Mouse (Mus musculus) spleen, postnatal 10 days (tissue): ENCODE measurements around the gene Man2c1.

Source experiments
- DNase-seq, 2 experiments: peaks; one replicate each; pipeline ENCODE4 v3.0.0; 2021 to 2022; ENCODE audit warnings: low spot score in 2 of 2

The Man2c1 gene

DNA sequence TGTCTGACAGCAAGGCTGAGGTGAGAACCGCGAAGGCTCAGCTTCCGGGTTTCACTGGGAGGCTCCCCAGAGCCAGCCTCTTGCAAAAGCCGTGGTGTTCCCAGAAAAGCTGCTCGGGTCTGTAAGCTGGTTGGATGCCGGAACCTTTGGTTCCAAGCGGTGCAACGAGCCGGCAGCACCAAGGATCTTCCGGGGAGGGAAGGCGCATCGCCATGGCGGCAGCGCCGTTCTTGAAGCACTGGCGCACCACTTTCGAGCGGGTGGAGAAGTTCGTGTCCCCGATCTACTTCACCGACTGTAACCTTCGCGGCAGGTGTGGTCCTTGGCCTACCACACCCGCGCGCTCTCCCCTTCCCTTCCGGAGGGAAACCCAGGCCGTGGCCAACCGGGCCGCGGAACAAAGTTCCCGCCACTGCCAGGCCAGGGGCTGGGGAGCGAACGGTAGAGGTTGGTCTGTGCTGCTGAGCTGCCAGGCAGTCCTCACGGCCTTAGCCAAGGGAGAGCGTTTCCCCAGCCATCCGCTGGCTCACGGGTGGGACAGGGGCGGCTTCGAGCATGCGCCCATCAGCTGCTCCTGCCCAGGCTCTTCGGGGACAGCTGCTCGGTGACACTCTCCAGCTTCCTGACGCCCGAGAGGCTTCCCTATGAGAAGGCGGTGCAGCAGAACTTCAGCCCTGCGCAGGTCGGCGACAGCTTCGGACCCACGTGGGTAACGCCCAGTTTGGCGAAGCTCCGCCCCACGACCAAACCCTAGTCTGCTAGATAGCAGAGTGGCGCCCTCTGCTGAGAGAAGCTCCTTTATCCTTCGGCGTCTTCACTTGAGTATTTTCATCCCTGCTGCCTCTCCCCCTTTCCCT is at the start of gene Man2c1:
TSS of gene Man2c1 (plus strand) at position 114 of the 857 bp plus-strand sequence.
- peak; percentile 90 to 98 for DNase-seq

DNA sequence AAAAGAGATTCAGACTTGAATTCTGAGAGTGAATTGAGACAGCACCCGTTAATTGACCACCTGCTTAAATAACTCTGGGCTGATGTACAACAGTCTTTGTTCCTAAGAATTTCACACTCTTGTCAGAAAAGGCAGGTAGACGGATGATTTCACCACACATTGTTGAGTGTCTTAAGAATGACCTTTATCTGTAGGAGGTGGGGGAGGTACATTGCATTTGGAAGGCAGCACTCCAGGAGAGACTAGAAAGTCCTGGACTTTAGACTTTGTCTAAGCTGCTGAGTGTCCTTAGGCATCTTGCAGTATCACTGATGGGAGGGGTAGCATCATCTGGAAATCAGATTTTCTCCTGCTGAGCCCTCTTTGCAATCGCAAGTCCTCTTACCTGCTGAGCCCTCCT is 48.3 kb upstream of the Man2c1 start:
- DNase-seq, result no peak

DNA sequence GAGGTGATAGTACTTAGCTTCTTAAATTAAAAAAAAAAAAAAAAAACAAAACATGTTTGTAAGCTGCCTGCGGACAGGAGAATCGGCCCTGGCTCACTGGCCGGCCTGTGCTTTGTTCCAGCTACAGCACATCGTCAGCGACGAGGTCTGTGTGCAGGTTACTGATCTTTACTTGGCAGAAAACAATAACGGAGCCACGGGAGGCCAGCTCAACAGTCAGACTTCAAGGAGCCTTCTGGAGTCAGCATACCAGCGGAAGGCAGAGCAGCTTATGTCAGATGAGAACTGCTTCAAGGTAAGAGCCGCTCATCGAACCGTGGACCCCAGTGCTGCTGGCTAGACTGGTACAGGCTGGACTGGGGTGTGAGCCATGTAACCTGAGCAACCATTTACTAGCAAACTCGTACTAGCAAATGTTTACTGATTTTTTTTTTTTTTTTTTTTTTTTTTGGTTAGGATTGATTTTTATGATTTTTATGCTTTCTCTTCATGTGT is 13.2 kb upstream of the Man2c1 start:
- no peak for DNase-seq

DNA sequence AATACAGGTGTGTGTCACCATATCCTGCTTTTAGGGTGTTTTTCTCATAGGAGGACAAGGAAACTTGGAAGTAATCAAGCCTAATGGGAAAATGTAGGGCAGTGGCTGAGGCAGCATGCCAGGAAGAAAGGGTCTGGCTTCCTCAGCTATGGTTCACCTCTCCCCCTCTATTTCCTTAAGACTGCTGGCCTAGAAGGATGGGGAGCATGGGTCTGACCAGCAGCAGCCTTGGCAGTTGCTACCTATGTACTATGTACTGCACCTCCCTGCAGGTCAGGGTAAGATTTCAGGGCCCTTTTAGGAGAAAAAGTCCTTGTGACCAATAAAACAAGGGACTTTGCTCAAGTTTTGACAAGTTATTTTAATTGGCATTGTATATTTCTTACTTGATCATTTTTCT is 849 bp upstream of the Man2c1 start:
- no peak for DNase-seq

DNA sequence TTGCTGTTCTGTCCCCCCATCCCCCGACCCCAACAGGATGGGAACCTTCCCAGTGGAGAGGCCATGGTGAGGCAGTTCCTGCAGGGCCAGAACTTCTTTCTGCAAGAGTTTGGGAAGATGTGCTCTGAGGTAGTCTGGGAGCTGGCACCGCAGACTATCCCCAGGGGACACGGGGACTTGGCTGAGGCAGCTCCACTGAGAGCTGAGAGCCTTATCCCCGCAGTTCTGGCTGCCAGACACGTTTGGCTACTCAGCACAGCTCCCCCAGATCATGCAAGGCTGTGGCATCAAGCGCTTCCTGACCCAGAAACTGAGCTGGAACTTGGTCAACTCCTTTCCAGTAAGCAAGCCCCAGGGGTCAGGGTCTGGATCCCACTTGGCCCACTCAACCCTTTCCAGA is 6.8 kb downstream of the Man2c1 start:
- no peak for DNase-seq

DNA sequence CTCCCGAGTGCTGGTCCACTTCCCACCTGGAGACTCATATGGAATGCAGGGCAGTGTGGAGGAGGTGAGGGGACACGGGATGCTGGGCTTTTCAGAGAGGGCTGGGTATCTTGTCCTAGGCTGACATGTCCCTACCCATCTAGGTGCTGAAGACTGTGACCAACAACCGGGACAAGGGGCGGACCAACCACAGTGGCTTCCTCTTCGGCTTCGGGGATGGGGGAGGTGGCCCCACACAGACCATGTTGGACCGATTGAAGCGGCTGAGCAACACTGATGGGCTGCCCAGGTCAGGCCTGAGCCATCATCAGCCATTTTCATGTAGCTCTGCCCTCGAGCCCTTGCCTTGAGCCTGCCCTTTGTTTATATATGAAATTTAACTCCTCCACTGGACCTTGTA is 7.3 kb downstream of the Man2c1 start:
- DNase-seq, result no peak

DNA sequence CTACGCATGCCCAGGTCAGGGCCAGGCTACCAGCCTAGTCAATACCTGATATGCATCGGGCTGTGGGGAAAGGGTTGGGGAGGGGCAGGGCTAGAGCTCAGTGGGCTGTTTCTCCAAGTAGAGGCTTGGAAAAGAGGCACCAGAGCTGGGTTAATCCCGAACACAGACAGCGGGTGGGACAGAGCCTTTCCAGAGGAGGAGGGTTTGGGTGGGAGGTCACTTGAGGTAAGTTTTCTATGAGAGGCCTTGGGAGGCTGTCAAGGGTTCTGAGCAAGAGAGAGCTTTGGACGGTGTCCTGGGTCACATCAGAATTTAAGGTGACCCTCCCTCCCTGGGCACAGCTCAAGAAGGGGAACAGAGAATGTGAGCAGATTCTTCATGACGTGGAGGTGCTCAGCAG is 8.0 kb downstream of the Man2c1 start:
- no peak for DNase-seq

DNA sequence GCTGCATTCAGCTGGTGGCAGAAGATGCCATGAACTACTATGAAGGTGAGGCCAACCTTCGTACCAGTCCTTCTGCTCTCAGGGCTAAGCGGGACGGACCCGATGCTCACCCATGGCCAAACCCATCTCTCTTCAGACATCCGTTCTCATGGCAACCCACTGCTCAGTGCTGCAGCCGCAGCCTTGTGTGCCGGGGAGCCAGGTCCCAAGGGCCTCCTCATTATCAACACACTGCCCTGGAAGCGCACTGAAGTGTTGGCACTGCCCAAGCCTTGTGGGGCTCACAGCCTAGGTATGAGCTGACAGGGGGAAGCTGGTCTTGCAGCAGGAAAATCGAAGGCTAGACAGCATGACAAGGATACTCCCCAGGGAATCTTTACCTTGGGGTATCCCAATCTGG is 8.6 kb downstream of the Man2c1 start:
- no peak for DNase-seq

DNA sequence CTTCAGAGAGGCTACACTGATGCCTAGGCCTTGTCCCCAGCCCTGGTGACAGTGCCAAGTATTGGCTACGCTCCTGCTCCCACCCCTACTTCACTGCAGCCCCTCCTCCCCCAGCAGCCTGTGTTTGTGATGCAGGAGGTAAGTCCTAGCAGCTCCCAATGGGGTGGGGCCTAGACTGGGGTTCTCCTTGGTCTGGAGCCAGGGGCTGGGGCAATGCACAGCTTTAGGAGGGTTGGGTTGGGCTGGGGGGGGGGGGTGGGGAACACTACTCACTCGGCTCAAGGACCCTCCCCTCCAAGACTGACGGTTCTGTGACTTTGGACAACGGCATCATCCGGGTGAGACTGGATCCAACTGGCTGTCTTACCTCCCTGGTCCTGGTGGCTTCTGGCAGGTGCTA is 9.1 kb downstream of the Man2c1 start:
- DNase-seq, result no peak

DNA sequence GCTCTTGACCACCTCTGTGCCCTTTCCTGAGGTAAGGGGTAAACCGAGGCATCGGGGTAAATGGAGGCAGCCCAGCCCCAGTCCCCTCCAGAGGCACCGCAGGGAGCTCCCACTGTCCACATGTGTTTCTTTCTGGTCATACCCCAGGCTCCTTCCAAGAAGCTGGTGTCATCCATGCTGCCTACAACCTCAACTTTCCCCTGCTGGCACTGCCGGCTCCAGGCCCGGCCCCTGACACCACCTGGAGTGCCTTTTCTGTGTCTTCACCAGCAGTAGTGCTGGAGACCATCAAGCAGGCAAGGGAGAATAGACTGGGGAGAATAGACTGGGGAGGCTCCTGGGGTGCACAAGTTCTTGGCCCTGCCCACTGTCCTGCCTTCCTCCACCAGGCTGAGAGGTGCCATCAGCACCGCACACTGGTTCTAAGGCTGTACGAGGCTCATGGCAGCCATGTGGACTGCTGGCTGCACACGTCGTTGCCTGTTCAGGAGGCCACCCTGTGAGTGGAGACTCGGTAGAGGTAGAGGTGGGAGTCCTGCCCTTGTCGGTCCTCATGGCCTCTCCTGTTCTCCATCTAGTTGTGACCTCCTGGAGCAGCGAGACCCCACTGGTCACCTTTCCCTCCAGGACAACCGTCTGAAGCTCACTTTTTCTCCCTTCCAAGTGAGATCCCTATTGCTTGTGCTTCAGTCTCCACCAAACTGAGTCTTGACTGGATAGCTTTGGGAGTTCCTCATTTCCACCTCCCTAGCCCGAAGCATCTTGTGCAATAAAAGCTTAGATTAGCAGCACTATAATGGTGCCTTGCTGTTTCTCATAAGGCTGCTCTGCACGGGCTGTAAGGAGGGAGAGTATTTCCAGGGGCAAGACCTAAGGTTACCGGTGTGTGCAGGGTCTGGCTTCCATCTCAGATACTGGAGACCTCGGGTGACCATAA is 11.2 kb downstream of the Man2c1 start:
- no peak for DNase-seq

DNA sequence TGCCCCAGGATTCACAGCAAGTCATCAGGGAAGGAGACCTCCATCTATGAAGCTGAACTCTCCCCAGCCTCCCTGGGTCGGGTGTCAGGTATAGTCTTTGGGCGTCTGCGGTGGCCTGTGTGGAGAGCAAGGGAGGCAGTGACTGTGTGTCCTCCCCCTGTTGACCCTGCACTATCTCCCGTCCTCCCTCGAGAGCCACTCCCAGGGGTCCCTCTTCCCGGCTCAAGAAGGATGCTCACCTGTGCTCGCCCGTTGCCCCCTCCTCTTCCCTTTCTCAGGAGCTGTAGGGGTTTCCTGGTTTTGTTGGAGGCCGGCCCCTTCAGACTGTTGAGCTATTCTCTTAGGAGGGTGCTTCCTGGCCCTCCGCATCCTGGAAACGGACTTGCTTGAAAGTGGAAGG is 12.7 kb downstream of the Man2c1 start:
- DNase-seq, result no peak

DNA sequence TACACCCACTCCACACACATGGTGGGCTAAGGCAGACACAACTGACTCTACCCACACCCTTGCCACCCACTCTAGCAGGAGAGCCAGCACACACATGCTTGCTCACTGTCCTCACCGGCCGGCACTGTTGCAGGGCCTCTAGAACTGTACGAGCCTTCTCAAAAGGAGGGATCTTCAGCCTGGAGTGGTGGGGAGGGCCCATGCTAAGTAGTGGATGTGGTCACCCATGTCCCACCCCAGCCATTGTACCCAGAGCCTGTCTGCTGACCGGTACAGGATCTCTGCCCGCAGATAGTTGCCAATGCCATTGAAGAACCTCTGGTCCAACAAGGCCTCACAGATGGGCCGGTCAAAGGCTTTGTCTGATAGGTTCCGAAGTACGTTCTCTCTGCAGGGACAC is 14.3 kb downstream of the Man2c1 start:
- DNase-seq, result no peak

DNA sequence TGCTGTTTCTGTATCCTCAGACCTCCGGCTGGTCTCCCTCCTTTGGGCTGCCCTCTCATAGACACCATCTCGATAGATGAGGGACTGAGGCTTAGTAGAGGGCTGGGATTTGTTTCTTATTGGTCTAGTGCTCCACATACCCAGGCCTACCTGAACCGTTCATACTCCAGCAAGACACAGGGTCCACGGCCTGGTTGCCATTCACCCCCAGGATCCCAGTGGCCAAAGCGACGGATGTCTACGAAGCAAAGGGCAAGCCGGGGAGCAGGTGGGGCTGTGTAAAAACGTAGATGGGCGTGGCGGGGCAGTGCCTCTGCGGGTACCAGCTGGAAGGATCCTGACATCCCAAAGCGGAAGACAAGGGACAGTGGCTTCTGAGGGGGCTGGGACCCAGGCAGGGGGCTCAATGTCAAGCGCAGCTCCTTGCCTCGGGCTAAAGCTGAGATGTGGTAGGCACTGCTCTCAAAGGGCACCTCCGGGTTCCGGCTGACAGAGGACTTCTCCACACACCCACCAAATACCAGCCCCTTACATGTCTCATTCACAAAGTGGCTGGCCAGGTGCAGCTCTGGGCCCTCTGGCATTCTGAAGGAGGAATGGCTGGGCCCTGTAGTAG is 16.1 kb downstream of the Man2c1 start:
- DNase-seq, result no peak

DNA sequence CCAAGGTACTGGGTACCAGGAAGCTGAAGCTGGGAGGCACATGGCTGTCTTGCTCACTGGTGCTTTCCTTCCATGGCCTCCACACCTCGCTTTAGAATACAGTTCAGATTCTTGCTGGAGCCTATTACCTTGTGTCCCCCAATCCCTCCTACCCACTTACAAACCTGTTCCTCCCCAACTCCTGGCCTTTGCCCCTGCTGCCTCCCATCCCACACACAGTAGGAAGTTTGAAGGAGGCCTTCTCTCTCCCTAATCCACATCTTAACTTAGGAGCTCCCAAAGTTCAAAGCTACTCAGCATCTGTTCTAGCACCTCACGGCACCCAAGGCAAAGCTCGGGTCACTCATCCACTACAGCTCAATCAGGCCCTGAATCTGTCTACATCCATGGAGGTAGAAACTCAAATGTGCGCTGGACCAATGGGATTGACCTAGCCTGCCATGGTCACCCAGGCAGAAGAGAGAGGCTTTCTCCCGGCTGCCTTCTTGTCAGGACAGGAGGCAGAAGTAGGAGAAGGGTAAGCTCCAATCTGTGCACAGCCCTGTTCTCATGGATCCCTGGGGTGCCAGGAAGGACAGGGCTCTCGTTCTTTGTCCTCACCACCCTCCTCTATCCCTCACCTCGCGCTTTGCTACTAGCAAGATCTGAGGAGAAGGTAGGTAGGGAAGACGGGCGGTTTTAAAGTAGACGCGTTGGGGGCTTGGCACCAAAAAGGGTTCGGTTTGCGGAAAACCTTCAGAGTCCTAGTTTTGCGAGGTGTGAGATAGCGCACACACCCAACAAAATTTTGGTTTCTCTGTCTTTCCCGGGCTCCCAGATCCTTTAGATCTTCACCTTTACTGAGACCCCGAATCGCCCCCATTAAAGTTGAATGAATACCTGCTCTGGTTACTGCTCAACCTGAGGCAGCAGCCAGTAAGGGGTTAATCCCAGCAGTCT is 17.0 kb downstream of the Man2c1 start:
- no peak for DNase-seq

DNA sequence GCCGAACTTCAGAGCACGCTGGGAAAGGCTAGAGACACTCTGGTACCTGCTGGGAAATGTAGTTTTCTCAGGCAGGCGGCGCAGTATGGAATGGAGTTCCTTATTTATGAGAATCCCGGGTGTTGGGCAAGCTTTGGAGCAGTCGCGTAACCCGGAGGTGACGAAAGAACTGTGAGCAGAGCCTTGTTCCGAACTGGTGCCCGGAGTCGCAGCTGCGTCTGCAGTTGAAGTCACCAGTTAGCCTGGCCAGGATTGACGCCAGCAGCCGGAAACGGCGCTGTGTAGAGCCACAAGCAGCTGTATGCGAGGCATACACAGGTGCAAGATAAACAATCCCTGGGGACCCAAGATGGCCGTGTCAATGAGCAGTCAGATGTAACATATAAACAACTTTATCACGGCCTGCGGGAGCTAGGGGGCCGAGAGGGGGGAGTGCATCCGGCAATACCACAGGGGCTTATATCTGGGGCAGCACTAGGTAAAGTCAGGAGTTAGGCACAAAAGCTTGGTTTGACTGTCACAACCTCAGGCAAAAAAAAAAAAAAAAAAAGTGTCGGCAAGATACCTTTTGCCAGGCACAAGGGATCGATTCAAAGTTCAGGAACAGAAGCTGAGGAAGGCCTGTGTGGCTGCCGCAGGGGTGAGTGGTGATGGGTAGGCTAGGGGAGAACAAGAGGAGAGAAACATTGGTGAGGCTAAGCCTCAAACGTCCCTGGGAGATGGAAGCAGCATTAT is 17.8 kb downstream of the Man2c1 start, which contains the start of gene Neil1:
TSS of gene Neil1 (minus strand) at position 162 of the 735 bp plus-strand sequence.
- DNase-seq, result peak; percentile 65 to 78

DNA sequence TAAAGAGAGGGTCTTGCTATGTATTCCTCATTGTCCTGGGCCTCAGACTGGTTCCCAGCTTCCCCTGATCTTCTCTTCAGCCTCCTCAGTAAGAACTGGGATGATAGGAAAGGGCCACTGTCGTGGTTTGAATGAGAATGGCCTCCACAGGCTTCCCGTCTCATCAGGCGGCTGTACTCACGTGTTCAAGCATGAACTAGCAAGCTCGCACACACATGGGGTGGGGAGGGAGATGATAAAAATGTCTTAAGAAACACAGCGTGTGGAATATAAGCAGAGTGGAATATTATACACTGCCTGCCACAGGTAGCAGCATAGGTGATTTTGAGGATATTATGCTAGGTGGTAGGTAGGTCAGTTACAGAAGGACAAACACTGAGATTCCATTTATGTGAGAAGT is 18.5 kb downstream of the Man2c1 start:
- DNase-seq, result no peak

DNA sequence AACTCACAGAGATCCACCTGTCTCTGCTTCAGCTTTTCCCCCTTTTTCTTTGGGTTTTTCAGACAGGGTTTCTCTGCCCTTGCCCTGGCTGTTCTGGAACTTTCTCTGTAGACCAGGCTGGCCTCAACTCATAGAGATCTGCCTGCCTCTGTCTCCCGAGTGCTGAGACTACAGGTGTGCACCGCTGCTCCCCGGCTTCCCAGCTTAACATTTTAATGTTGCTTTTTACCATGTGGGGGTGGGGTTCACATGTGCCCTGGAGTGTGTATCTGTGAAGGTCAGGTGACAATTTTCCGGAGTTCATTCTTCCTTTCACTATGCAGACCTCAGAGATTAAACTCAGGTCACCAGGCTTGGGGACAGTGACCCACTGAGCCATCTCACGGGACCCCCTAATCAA is 19.7 kb downstream of the Man2c1 start:
- no peak for DNase-seq

DNA sequence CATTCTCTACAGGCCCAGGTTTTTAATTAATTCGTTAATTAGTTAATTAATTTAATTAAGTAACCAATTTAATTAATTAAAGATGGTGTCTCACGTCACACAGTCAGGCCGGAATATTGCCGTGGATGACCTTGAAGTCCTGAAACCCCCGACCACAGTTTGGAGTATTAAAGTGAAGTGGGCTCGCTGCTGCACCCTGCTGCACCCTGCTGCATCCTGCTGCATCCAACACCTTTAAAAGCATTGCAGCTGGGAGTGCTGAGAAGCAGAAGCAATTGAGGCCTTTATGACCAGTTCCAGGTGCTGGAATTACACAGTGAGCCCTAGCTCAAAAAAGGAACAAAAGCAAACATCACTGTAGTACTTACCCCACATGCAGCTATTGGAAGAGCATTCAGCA is 21.8 kb downstream of the Man2c1 start:
- no peak for DNase-seq

DNA sequence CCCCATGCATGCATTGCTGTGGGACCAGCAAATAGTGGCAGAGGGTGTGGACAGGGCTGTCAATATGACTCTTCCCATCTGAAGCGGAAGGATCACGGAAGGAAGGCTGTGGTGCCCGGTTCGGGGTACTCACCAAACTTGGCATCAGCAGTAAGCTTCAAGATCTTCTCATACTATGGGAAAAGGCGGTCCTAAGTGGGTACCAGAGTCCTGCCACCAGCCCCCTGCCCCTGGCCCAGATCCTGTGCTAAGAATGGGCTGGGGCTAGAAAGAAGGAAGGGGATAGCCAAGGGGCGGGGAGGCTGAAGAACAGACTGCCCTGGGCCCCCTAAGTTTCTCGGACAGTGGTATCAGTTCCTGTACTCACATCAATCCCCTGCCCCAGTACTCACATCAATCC is 25.9 kb downstream of the Man2c1 start:
- no peak for DNase-seq

DNA sequence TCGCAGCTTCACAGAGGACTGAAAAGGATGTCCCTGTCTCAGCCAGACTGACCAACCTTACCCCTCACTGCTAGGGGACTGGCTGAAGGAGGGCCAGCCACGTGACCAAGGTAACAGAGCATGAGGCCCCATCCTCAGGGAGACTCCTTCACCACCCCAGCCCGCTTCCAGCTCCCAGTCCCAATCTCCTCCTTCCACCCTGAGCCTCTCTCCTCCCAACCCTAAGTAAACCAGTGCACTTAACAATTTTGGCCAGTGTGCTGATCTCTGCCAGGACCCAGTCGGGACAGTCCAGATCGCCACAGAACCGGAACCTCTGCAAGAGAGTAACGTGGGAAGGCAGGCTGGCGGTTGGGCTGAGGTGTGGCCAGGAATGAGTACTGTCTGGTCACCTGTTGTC is 26.3 kb downstream of the Man2c1 start:
- no peak for DNase-seq
